Mouse (Mus musculus): Measurements from ENCODE around the gene Asb5.

- TF ChIP-seq CTCF (IDR thresholded peaks at IDR 0.05; ENCODE audit: low read depth) (peak; percentile 78), EP300 (IDR thresholded peaks at IDR 0.05; ENCODE audit: low read depth) (no peak)
These were observed 21.8 kb upstream of the Asb5 start for GRCm38 (mm10) chr8:54507428-54508095.

All from liver, embryonic 14.5 days (tissue).